Mouse (Mus musculus) kidney, postnatal 10 days (tissue): ENCODE data around the gene Bco2.

Source experiments
- DNase-seq: peaks from one replicate; pipeline ENCODE4 v3.0.0; 2021; ENCODE audit warnings: mixed read lengths

Bco2 gene

DNA sequence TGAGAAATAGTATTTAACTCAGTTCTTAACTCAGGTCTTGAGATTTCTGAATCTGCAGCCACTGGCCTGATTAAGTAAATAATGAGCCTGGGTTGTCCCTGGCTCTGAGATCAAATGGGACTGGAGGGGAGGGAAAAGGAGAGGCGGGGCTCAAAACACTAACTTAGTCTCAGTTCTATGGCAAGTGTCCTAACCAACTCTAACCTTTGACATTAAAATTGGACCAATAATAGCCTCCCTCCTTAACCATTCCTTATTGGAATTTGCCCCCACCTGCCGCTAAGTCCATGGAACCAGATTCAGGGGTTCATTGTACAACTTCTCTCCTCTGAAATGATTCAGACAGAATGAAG lies at the start of gene Bco2:
Bco2 (minus strand) TSS at position 88 of the 353 bp plus-strand sequence.
- DNase-seq, result no peak

DNA sequence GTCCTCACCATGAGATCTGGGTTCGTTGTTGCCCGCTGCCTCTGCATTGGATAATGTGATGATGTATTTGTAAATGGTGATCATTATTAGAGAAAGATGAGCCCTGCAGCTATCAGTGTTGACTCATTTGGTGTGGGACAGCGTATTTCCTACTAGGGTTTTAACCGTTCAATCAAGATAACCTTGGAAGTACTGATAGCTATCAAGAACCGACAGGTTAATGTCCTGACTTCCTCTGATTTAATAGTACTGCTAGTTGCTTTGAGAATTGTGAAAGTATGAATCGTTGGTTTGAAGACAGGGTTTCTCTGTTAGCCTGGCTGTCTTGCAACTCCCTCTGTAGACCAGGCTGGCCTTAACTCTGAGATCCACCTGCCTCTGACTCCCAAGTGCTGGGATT lies 49.4 kb upstream of the Bco2 start:
- no peak for DNase-seq

DNA sequence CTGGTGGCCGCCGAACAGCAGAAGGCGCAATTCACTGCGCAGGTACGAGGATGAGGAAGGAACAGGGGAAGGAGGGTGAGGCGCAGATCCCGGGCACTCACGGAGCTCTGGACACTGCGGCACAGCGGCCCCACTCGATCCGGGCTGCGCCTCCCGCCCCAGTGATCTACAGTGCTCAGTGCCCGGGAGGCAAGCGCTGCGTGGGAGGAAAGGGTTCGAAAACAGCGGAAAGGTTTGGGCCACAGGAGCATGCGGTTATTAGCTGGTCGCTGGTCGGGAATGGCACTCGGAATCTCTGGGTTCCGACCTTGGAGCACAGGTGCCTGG lies 49.0 kb upstream of the Bco2 start:
- DNase-seq, result no peak

DNA sequence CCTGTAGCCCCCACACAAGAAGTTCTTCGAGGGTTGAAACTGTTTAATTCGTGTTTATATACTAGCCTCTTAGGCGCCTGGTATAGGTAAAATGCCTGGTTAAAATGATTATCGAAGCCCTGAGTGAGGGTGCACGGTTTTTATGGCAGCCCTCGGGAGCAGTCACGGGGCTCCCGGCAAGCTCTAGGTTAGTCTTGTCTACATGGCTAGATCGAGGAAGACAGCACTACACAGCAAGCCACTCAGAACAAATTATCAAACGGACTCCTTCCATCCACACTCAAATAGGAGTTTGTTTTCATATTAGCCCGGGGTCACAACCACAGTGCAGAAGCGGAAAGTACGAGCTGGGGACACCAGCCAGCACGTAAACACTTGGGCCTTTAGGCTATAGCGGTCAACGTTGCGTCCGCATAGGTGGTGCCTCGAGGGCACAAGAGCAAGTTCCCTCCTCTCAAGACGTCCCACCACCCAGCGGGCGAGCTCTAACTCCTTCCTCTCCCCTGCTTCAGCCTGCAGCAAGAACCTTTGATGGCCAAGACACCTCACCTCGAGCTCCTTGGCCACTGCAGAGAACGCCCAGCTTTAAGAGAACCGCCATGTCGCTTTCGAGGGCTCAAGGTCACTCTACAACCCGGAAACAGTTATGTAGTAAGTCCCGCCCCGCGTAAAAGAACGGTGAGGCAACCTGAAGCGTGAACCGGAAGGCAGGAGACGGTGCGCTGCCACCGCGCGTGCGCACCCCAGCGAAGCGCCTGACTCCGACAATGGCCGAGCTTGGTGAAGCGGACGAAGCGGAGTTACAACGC lies 48.4 kb upstream of the Bco2 start, which contains the start of the genes Sdhd and Timm8b:
Sdhd (minus strand) TSS at position 624 of the 809 bp plus-strand sequence.
Timm8b (plus strand) TSS at position 722 of the 809 bp plus-strand sequence.
- DNase-seq, result peak; percentile 95

DNA sequence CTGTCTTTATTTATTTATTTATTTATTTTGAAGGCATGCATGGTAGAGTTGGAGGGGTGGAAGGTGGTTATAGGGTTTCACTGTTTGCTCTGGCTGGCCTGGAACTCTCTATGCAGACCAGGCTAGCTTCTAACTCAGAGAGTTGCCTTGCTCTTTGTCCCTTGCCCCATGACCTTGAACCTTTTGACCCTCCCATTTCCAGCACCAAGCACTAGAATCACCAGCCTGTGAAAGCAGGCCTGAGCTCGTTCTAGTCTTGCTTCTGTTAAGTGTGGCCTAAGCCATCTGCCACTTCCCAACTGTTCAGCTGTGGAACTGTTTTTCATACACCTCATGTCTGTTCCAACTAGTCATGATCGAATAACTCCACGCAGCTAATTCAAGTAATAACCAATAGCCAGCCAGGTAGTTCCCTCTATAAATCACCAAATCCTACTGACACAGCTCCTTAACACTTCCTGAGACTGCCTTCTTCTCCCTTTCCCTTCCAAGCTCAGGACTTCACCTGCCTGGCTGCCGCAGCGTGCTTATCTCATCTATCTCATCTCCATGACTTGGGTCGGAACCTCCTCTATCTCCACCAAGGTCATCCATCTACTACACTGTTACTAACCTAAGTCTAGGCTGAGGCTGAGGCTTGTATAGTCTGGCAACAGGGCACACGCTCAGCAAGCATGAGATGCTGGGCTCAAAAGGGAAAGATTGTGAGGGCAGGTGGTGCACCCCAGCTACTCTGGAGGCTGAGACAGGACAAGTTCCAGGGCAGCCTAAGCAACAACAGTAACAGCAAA lies 47.3 kb upstream of the Bco2 start:
- DNase-seq, result no peak

DNA sequence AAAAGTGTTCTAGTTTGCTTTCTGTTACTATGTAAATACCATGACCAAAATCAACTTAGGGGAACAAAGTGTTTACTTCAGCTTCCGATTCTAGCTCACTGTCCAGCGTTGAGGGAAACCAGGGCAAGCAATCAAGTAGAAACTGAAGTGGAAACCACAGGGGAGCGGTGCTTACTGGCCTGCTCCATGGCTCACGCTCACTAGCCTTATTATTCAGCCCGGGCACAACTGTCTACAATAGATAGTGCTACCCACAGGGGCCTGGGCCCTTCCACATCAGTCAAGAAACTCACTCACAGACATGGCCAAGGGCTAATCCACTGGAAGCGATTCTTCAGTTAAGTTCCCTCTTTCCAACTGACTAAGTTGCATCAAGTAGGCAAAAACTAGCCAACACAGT lies 46.6 kb upstream of the Bco2 start:
- no peak for DNase-seq

DNA sequence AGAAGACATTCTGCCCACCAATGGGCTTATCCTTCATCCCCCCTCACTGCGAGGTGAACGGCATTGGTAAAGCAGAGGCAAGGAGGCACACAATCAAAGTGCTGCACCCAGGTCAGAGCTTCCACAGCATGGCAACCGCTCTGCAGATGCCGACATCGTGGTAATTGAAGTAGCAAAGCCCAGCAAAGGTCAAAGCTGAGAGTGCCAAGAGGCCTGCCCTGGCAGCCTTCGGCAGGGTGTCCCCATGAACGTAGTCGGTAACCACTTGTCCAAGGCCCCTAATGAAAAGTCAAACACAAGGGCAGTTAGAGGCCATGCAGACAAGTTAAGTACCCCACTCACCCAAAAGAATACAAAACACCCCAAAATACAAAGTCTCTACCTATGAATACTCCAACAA lies 42.0 kb upstream of the Bco2 start:
- DNase-seq, result no peak

DNA sequence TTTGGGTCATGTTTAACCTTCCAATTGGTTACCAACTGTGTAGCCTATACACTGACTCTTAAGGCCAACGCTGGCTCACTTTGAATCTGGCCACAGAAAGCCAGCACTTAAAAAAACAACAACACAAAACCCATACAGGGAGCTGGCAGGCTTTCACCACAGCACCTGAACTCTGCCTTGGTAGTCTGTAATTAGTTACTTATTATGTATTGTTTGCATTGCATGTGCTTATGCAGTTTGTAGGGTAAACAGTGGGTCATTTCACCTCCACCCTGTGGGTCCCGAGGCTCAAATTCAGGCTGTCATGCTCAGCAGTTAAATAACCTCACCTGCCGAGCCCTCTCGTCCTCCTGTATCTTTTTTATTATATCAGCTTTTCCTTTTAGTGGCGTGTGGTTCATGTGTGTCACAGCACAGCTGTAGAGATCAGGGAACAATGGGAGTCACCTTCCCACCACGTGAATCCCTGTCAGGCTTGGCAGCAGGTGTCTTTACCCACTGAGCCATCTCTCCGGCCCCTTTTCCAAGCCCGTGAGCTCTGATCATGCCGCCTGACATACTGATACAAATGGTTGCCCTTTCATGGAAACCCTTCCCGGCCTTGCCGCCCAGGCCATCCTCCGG lies 39.9 kb upstream of the Bco2 start:
- DNase-seq, result peak; percentile 23

DNA sequence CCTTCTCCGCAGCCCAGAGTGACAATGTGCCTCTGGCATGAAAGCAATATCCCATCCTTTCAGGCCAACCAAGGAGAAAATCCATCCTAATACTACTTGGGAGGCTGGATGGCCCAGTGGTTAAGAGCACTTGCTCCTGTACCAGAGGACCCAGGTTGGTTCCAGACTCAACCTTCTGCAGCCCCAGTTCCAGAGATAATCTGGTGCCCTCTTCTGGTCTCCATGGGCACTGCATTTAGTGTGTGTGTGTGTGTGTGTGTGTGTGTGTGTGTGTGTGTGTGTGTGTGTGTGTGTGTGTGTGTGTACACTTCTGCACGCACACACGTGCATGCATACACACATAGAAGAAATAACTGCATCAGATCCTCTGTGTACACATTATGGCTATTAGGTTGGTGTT lies 38.6 kb upstream of the Bco2 start:
- peak; percentile 43 for DNase-seq

DNA sequence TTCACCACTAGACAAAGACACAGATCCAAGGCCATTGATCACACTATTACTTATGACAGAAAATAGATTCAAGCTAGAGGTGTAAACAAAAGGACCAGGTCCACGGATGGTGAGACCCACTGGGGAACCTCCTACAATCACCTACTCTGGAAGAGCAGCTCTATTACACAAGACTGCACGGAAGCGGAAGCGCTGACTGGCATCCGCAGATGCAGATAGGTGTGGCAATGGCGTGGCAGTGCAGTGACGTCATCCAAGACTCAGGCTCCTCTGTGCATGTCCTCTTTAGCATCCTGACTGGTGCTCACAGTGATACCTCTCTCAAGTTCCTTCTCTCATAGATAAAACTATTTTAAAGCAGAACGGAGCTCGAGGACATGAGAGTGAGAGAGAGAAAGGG lies 38.0 kb upstream of the Bco2 start:
- DNase-seq, result no peak

DNA sequence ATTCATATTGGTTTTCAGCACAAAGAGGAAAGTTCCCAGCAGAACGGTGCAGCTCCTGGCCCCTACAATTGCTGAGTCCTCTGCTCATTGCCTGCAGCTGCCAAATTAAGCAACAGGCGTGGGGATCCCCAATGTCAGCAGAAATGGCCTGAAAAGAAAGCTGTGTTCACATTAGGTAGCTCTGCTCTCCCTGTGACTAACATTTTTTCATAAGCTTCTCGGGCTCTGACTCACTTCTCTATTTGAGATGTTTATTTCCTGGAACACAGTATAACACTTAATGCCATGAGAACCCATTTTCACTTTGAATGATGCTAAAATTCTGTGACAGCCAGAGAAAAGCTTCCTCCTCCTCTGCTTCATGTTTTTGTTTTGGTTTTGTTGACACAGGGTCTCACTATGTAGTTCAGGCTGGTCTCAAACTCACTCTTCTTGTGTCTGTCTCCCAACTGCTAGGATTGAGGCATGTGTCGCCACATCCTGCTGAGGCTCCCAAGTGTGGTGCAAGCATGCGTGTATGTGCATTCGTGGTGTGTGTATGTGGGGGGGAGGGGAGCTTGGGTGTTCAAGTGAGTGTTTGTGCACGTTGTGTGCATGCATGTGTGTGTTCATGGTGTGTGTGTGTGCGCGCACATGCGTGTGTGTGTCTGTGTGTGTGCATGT lies 36.0 kb upstream of the Bco2 start:
- DNase-seq, result no peak

DNA sequence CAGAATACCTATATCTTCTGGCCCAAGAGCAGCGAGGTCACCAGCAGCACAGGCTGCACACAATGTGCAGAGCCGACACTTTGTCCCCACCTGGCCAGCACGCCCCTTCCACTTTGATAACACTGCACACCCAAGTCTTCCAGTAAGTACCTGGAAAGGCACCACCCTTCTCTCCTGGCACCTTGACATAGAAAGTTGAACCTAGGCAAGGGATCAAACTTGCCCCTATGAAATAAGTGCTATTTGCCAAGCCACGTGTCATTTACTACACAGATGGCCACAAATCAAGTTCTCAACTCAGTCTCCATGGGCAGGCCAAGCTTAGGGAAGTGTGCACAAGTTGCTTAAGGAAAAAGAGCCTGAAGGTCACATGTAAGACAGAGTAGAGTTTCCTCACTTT lies 32.0 kb upstream of the Bco2 start:
- DNase-seq, result no peak

DNA sequence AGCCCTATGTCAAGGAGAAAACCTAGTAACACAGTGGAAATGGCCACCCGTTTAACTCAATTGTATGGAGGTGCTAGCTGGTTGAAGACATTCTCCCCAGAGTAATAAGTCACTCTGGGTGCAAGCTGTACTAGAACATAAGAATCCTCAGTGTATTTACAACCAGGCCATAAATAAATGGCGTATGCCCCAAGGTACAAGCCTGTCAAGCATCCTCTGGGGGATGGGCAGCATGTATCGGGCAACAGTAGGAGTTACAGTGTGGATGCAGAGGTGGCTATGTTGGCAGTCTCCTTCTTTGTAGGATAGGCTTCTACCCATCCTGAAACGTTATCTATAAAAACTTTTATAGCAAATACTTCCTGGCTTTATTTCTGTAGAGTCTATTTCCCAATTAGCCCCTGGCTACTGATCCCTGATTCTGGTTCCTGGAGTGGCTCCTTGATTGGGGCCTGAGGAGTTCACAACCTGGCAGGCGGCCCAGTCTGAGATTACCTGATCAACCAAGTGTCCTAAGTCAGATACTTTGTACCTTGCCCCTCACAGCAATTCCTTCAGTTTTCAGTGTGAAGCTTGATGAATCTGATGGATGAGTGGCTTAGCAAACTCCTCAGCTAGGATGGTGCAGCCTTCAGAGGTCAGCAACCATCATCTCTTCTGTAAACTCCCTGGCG lies 30.3 kb upstream of the Bco2 start:
- DNase-seq, result peak; percentile 77

DNA sequence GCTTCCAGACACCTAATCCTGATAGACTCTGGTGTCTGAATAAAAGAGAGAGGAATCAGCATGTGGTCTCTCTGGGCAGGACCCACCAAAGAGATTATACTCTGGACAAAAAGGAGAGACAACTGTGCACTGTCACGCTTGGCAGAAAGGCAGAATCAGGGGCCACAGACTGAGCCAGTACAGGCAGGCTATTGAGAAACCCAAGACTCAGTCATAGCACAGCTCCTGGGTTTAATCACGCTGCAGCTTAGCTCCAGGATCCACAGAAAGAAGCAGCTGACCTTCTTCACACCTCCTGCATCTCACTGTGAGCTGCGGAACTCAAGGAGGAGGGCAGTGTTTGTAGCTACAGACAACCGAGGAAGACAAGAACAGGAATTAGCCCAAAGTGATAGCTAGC lies 25.4 kb upstream of the Bco2 start:
- DNase-seq, result no peak

DNA sequence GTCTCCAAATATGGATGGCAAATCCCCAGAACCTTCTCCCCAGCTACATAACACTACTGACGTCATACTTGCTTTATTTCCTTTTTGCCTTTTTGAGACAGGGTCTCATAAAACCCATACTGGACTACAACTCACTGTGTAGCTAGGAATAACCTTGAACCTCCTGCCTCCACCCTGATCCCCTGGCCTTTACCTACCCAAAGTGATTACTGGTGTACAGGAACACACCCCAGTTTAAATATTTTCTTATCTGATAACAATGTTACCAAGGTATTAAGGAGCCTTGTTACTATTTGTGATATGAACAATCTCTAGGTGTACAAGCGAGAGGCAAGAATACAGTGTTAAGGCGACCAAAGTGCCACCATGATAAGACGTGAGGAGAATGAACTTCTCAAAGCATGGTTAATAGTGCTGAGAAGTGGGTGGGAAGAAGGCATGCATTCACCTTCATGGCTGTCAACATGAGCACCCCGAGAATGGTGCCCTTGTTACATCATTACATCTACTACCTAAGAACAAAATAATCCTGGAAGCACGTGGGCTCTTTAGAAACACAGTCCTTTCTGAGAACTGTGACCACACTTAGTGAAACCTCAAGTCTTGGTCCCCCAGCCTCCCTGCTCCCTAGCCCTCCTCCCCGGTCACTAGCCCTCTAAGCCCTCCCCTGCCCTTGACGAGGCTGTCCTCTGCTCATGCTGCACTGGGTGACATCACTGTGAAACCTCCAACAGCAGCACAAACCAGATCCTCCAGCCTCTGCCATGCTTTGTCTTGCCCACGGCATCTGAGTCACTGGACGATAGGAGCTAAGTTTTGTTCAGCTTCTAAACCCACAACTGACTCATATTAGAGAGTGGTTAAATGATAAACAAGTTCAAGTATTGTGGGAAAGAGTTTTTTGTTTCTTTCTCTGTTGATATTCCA lies 14.9 kb upstream of the Bco2 start:
- DNase-seq, result no peak

DNA sequence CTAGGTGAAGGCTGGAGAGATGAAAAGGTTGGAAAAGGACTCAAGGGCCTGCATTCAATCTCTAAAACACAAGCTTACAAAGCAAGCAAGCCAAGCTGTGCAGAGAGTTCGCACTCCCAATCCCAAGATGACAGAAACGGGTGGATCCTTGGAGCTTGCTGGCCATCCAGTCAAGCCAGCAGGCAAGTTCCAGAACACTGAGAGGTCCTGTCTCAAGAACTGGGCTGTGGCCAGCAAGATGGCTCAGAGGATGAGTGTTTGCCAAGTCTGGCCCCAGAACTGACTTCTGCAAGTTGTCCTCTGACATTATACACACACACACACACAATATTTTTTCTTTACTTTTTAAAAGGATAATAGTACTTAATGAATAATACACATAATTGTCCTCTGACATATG lies 12.9 kb upstream of the Bco2 start:
- DNase-seq, result no peak

DNA sequence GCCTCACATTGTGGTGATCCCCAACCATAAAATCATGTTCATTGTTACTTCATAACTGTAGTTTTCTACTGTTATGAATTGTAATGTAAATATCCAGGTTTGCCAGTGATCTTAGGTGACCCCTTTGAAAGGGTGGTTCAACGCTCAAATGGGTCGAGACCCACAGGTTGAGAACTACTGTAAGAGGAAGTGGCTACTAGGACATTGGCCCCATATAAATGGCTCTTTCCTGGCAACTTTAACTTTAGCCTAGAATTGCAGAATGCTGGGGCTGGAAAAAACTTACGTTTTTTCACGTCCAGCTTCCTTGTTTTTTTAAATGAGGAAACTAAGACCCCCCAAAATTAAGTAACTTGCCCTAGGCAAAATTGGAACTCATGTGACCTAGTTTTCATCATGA lies 12.4 kb upstream of the Bco2 start:
- no peak for DNase-seq

DNA sequence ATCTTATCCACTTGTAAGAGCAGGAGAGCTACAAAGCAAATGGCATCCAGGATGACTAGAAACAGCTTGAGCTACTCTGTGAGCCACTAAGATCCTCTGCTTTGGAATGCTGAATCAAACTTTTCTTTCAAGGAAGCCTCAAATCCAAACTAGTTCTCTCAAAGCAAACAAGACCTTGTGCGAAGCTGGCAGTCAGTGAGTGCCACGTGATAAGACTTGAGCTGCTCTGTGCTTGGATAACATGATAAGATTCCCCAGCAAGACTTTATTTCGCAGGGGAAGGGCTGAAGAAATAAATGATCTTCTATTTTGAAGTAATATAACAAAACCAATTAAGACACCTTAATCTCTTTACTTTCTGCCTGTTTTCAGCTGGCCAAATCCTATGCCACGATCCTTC lies 11.0 kb upstream of the Bco2 start:
- no peak for DNase-seq

DNA sequence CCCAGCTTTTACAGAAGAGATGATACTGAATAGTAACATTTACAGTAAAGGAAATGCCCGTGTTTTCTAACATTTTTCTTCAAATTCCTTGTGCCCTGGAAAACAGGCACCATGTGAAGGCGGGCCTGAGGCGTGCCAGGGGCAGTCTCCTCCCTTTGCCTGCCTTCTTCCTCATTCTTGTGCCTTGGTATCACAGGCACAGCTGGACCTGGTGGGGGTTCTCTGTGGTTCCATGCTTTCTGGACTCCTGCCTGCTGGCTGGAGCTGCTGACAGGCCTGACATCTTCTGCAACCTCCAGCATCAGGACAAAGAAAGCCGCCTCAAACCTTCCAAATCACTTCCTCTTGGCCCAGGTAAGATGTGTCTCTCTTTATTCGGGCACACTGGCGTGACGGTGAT lies 10.2 kb upstream of the Bco2 start:
- DNase-seq, result no peak

DNA sequence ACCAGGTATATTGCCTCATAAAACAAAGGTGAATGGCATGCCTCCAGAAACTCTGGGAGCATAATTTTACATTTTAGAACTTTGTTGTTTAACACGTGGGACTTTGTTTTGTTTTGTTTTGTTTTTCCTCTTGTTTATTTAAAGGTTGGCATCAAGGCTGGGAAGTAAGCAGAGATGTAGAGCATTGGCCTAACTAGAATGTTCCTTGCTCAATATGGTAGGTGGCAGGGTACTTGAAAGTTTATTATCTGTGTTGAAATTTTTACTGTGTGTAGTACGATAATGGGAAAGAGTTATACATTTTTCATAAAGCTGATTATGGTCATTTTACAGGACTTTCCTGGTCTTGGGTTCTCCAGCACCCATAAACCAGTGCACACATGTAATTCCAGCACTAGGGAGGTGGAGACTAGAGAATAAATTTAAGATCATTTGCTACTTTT lies 7.0 kb upstream of the Bco2 start:
- DNase-seq, result no peak

DNA sequence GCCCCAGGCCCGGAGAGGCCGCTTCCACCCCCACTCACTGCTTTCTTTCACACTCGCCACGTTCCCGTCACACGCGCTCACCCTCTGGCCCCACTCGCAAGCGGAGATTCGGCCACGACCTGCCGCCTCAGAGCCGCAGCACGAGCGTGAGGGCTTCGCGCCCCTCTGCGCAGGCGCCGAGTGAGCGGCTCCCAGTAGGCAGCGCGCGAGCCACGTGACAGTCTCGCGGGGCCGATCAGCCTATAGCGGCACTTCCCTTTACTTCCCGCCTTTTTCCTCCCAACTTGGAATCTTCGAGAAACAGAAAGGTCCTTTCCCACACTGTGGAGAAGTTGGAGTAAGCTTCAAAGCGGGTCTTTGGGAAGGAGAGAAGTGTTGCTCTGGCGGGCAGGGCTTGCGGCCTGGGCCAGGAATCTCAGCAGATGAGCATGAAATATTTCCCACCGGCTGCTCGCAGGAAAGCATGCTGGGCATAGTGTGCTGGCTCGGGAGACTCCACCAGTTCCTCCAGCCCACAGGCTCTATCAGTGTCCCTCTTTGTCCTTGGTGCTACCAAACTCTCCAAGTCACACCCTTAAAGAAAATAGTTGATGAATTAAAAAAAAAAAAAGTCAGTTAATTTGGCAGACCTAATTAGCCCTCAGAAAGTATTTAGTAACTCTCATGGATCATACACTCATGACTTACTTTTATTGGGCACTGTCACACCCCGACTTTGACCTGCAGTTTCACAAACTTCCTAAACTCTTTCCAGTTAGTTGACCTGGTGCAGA lies 6.3 kb upstream of the Bco2 start, which contains the start of gene Tex12:
Tex12 (minus strand) TSS at position 181 of the 773 bp plus-strand sequence.
- no peak for DNase-seq
